Mouse (Mus musculus): ENCODE data around the gene Dapk2.

The Dapk2 gene

GRCm38 (mm10) chr9:66228456-66229151, 70.6 kb downstream of the Dapk2 start:
- DNase-seq (ENCODE audit: low read depth, low spot score) = no peak

GRCm38 (mm10) chr9:66231820-66232479, 73.9 kb downstream of the Dapk2 start:
- DNase-seq (ENCODE audit: low read depth, low spot score) = no peak

DNA sequence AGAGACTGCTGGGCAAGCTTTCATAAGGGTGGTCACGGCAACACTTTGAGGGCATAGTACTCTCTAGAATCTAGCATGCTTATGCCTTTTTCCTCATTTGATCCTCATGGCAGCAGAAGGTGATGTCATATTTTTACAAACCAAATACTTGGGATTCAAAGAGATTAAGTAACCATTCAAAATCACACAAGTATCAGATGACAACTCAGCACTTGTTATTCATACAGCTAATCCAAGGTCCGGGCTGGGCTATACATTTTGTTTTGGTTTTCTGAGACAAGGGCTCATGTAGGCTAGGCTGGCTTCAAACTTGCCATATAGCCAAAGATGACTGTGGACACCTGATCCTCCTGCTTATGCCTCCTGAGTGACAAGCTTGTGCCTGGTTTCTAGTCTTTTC, 78.6 kb downstream of the Dapk2 start:
- DNase-seq (ENCODE audit: low read depth, low spot score) = no peak

GRCm38 (mm10) chr9:66237742-66238141, 79.7 kb downstream of the Dapk2 start:
- DNase-seq (ENCODE audit: low read depth, low spot score) = no peak

DNA sequence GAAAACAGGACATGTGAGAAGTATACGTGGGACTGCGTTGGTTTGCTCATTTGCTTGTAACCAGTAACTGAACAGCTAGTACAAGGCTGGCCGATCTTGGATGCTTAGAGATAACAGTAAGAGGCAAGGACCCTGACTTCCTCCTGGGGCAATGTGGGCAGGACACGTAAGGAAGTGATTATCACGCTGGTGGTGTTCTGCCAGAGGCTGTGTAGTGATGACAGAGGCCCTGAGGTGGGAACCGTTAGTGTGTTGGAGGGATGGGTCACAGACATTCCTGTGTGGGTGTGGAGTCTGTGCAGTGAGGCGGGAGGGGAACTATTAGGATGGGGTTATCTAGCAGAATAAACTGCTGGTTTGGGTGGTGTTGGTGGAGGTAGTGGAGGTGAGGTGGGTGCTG, 81.2 kb downstream of the Dapk2 start:
- no peak for DNase-seq (ENCODE audit: low read depth, low spot score)

GRCm38 (mm10) chr9:66239691-66240090, 81.7 kb downstream of the Dapk2 start:
- no peak for DNase-seq (ENCODE audit: low read depth, low spot score)

- no peak for DNase-seq (ENCODE audit: low read depth, low spot score)
These were observed 82.5 kb downstream of the Dapk2 start for GRCm38 (mm10) chr9:66240493-66240892.

DNA sequence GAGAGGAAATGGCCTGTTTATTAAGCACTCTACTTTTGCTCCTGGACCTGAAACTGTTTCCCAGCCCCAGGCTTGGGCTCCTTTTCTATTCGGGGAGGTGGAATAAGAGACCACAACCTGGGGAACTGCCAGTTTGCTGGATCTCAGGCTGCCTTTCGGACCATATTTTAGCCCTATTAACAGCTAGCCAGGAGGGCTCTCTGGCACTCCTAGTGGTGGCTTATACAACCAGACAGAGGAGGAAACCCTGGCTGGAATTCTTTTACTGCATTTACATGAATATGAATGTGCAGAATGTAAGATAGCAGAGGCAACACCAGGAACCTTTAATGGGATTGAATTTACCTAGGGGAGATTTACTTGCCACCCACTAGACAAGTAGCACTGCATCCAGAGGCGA, 83.0 kb downstream of the Dapk2 start:
- no peak for DNase-seq (ENCODE audit: low read depth, low spot score)

GRCm38 (mm10) chr9:66241722-66242121, 83.7 kb downstream of the Dapk2 start:
- DNase-seq (ENCODE audit: low read depth, low spot score) = no peak

DNA sequence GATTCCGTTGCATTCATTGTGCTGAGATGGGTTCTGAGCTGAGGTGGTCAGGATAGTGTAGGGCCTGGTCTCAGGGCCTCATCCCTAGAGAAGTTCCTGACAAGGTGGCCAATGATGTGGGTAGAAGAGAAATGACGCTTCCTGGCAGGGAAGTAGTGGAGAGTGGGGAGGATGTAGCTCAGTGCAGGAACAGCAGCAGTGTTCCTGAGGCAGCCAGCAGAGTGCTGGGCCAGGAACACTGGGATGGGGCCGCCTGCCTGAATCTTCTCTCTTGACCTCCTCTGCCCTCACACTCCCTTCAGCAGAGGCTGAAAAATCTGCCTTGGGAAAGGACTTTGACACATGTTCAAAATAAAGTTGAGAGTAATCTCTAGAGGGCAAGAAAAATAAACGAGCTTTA, 85.2 kb downstream of the Dapk2 start:
- DNase-seq (ENCODE audit: low read depth, low spot score) = no peak

- DNase-seq (ENCODE audit: low read depth, low spot score) = no peak
These were observed 86.1 kb downstream of the Dapk2 start for GRCm38 (mm10) chr9:66244079-66244478.

GRCm38 (mm10) chr9:66245707-66246106, 87.7 kb downstream of the Dapk2 start:
- no peak for DNase-seq (ENCODE audit: low read depth, low spot score)

GRCm38 (mm10) chr9:66249281-66249680, 91.3 kb downstream of the Dapk2 start:
- no peak for DNase-seq (ENCODE audit: low read depth, low spot score)

DNA sequence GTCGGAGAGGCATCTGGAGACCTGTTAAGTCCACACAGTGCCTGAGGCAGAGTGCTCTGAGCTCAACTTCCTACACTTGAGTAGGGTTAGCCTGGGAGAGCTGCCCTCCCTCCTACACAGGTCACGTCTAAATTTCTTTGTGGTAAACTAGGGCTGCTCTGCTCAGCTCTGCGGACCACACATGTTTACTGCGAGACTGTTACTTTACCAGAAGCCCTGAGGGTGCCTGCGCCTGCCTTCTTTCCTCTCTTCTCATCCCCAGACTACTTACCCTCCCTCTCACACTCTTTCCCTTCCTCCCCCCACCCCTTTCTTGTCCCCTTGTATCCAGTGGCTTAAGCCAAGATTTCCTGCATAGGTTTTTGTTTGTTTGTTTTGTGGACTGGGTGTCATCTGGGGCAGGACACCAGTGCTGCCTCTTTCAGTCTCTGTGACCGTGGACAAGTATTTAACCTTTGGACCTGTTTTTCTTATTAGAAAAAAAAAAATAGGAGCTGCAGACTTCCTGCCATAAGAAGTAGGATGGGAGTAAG, 93.2 kb downstream of the Dapk2 start:
- no peak for DNase-seq (ENCODE audit: low read depth, low spot score)

DNA sequence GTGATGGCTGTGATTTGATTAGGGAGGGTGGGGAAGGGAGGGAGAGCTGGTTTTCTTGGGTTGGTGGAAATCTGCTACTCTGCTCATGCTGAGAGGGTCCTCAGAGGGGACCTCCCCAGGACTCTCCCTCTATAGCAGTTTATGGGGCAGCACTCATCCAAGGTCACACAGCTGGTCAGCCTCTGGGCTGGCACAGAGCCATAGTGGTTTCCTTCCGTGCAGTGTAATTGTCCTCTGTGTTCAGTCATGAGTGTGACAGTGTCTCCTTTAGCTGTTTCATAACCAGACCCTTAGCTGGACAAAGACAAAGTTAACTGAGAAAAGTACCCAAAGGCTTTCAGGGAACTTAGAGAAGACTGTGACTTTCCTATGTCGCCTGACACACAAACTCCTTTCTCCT, 103.7 kb downstream of the Dapk2 start:
- DNase-seq (ENCODE audit: low read depth, low spot score) = no peak

- no peak for DNase-seq (ENCODE audit: low read depth, low spot score)
These were observed 105.7 kb downstream of the Dapk2 start for GRCm38 (mm10) chr9:66263701-66264100.

DNA sequence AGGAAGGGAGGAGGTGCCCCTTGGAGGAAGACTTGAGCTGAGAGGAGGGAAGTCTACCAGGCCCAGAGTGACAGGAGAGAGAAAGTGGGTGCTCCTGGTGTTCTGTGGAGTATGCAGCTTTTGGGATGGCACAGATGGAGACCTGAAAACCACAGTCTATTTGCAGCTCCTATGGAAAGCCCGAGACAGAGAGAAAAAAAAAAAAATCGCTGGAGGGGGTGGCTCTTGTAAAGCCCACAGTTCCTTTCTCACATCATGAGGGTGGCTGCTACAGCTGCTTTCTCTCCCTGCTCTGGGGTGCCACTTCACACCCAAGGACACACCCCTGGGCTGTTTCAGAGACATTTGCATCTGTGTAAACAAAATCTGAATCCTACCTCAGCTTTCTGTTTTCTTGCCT, 107.6 kb downstream of the Dapk2 start:
- no peak for DNase-seq (ENCODE audit: low read depth, low spot score)

DNA sequence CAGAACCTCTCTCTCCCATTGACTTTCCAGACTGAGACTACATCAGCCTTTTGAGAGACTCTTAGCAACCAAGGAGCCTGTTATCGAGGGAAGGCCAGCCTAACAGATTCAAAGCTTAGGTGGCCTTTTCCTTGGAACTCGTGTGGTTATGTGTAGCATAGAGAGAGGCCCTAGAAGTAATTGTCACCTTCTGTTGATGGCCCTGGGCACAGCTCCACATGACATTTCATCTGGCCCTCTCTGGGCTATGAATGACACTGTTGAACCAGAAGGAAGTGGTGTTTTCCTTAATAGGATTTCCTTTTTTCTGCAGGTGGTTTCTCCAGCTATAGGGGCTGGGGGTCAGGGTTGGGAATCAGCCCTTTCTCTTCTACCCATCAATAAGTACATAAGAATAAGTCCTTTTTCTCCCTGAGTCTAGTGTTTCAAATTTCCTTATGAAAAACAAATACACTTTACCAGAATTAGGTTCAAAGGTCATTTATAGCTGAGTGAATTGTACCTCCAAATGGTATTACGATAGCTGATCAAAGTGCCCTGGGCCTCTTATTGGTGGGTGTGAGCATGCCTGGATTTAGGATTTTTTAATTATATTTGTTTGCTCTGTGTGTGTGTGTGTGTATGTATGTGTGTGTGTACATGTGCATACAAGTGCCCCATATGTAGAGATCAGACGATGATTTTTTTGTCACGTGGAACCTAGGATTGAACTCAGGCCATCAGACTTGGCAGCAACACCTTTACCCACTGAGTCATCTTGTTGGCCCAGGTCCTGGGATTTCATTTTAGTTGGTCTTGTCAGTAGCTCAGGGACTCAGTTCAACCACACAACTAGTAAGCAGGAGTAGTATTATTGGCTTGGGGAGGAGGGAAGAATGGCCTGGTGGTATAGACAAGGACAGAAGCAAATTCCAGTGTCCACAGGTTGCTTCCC, 108.5 kb downstream of the Dapk2 start:
- DNase-seq (ENCODE audit: low read depth, low spot score) = no peak

DNA sequence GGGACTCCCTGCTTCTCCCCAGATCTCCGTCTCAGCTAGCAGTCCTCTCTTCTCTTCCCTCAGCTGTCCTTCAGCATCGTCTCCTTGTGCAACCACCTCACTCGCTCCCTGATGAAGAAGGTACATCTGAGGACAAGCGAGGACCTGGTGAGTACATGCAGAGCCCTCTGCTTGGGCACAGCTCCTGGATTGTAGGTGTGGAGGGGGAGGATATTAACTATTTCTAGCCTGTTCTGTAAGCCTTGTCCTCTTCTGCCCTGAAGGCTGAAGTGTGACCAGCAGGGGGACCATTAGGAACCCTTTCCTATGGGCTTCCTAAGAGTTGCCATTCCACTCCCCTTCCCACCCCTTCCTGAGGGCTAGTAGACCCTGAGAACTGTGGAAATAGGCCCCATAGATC, 110.8 kb downstream of the Dapk2 start:
- no peak for DNase-seq (ENCODE audit: low read depth, low spot score)

DNA sequence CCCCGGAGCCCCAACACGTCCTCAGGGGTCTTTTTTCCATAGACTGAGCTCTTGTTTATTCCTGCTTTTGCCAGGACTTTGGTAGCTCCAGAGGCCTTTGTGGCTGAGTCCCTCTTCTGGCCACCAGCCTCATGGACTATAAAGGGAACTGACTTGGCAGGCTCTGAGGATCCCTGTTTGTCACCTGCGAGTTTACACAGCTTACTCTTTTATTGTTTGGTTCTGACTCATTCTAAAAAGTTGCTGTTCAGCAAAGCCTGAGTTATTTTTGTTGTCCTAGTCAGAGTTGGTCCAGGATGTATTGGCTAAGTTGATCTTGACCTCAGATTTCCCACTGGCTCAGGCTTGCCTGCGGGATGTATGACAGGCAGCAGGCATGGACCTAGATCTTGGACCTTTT, 112.0 kb downstream of the Dapk2 start:
- DNase-seq (ENCODE audit: low read depth, low spot score) = no peak

GRCm38 (mm10) chr9:66271726-66272125, 113.7 kb downstream of the Dapk2 start:
- no peak for DNase-seq (ENCODE audit: low read depth, low spot score)

DNA sequence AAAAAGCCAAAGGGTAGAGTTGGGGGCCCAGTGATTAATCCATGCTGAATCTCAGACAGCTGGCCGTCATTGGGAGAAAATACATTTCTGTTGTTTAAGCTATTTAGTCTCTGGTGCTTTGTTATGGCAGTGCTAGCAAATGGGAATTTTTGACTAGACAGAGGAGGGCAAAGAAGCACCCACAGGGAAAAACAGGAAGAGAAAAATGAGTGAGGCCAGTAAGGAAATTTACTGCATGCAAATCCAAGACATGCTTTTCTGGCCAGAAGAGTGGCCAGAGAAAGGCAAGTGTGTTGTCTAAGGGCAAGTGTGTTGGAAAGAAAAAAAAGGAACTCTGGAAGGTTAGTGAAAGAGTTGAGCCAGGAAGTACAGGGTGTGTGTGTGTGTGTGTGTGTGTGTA, 115.6 kb downstream of the Dapk2 start:
- DNase-seq (ENCODE audit: low read depth, low spot score) = no peak
